Mouse (Mus musculus) ES-Bruce4 (cell line): ENCODE data around the gene Cfap52. TPM values are rescaled to one million over a fixed set of nuclear protein-coding genes. Genes with fewer than 3 reads are reported as not detected.

Experiments
- H3K27ac ChIP-seq: 2 replicates; pipeline ENCODE4 v1.5.1; 2012; ENCODE audit warnings: low read length, inconsistent platforms; ENCODE audit not compliant: insufficient read depth
- H3K27me3 ChIP-seq: 2 replicates; pipeline ENCODE4 v1.6.1; 2012; ENCODE audit warnings: mild to moderate bottlenecking, low read length, inconsistent platforms; ENCODE audit not compliant: control insufficient read depth, poor library complexity, insufficient read depth, severe bottlenecking
- H3K36me3 ChIP-seq: 2 replicates; pipeline ENCODE4 v1.6.1; 2012; ENCODE audit warnings: inconsistent platforms, mild to moderate bottlenecking, low read length, moderate library complexity; ENCODE audit not compliant: control insufficient read depth, poor library complexity, insufficient read depth, severe bottlenecking
- H3K4me1 ChIP-seq: one replicate; pipeline ENCODE4 v1.8.1; 2011; ENCODE audit warnings: low read length; ENCODE audit not compliant: control insufficient read depth, insufficient read depth
- H3K4me3 ChIP-seq: 2 replicates; pipeline ENCODE4 v1.5.1; 2011; ENCODE audit warnings: low read depth, mild to moderate bottlenecking, low read length
- H3K9ac ChIP-seq: 2 replicates; pipeline ENCODE4 v1.6.1; 2012; ENCODE audit warnings: low read depth, mild to moderate bottlenecking, inconsistent platforms; ENCODE audit not compliant: poor library complexity, severe bottlenecking
- H3K9me3 ChIP-seq: replicated peaks from 2 replicates; pipeline ENCODE4 v1.6.1; 2012; ENCODE audit warnings: mild to moderate bottlenecking, low read length, inconsistent platforms; ENCODE audit not compliant: control insufficient read depth, poor library complexity, insufficient read depth, severe bottlenecking
- CTCF ChIP-seq: IDR thresholded peaks from one replicate; pipeline ENCODE4 v1.8.1; 2011; ENCODE audit warnings: low read depth, low read length
- EP300 ChIP-seq: IDR thresholded peaks from 2 replicates; pipeline ENCODE4 v1.6.1; 2011; ENCODE audit warnings: low read depth, low read length; ENCODE audit not compliant: insufficient read depth
- POLR2A ChIP-seq: IDR thresholded peaks from one replicate; pipeline ENCODE4 v1.8.1; 2011; ENCODE audit warnings: low read length; ENCODE audit not compliant: insufficient read depth
- polyA plus RNA-seq: library from polyadenylated mRNA; stranded (reverse); fragments of >200 nt; gene quantifications from 2 replicates; pipeline ENCODE4 v1.2.4, GENCODE M21; 2011; ENCODE audit warnings: low read depth; ENCODE audit not compliant: missing spikeins, insufficient read depth, insufficient read length

The Cfap52 gene
- polyA plus RNA-seq, 1 experiment, result 0.66 TPM

- Histone ChIP-seq H3K4me3 (no peak overlapping the region), H3K36me3 (no peaks in the 10 kb centered on the region), H3K4me1 (peaks cover 2% of the 10 kb centered on the region), H3K27me3 (no peaks in the 10 kb centered on the region), H3K27ac (no peak overlapping the region), H3K9me3 (no peaks in the 10 kb centered on the region), H3K9ac (no peak overlapping the region)
- no peak for TF ChIP-seq EP300
- TF ChIP-seq CTCF, result peak; percentile 5
These were observed 41.7 kb downstream of the Cfap52 start for GRCm38 (mm10) chr11:67923720-67924119.

- H3K36me3 ChIP-seq, result no peaks in the 10 kb centered on the region
- H3K27me3 ChIP-seq, result no peaks in the 10 kb centered on the region
- H3K9me3 ChIP-seq, result no peaks in the 10 kb centered on the region
- H3K9ac ChIP-seq, result peak overlapping the region; percentile 88
- no peak for TF ChIP-seq EP300
- peak; percentile 42 for TF ChIP-seq CTCF
- TF ChIP-seq POLR2A, result no peak
- peak overlapping the region; percentile 60 for H3K27ac ChIP-seq
- no peaks in the 10 kb centered on the region for H3K4me1 ChIP-seq
- peak overlapping the region; percentile 76 for H3K4me3 ChIP-seq
These were observed 42.7 kb downstream of the Cfap52 start for GRCm38 (mm10) chr11:67922755-67923125.

GRCm38 (mm10) chr11:67921827-67922754 lies 43.4 kb downstream of the Cfap52 start, which contains the start of gene Usp43:
TSS of gene Usp43 (minus strand) at chr11:67922153.
- Histone ChIP-seq H3K9me3 (no peaks in the 10 kb centered on the region), H3K9ac (peak within 1 kb of the TSS; percentile 88), H3K36me3 (no peaks in the 10 kb centered on the region), H3K27ac (peak within 1 kb of the TSS; percentile 60), H3K4me1 (no peaks in the 10 kb centered on the region), H3K4me3 (peak within 1 kb of the TSS; percentile 83), H3K27me3 (no peaks in the 10 kb centered on the region)
- no peak for TF ChIP-seq CTCF
- 0 out of 2 replicates have a peak, but pooled peaks have one; percentile 11 for TF ChIP-seq EP300

GRCm38 (mm10) chr11:67921091-67921826 lies 44.2 kb downstream of the Cfap52 start:
- no peak for TF ChIP-seq POLR2A
- no peak for TF ChIP-seq EP300
- TF ChIP-seq CTCF, result no peak

GRCm38 (mm10) chr11:67920226-67920960 lies 45.1 kb downstream of the Cfap52 start:
- Histone ChIP-seq H3K9ac (0 out of 2 replicates have a peak overlapping the region, but pooled peaks have one; percentile 88), H3K4me3 (peak overlapping the region; percentile 83; the same call in 1 of the 2 replicates), H3K27me3 (no peaks in the 10 kb centered on the region), H3K4me1 (no peaks in the 10 kb centered on the region), H3K27ac (no peak overlapping the region), H3K36me3 (no peaks in the 10 kb centered on the region), H3K9me3 (no peaks in the 10 kb centered on the region)
- TF ChIP-seq POLR2A (no peak), CTCF (no peak), EP300 (no peak)

More at GRCm38 (mm10) chr11:67921091-67921826, 44.2 kb downstream of the Cfap52 start:
- H3K9ac ChIP-seq, result peak overlapping the region; percentile 88
- no peaks in the 10 kb centered on the region for H3K9me3 ChIP-seq
- H3K4me1 ChIP-seq, result no peaks in the 10 kb centered on the region
- no peaks in the 10 kb centered on the region for H3K27me3 ChIP-seq
- H3K27ac ChIP-seq, result no peak overlapping the region
- peak overlapping the region; percentile 83 for H3K4me3 ChIP-seq
- no peaks in the 10 kb centered on the region for H3K36me3 ChIP-seq

- TF ChIP-seq POLR2A, result no peak
- TF ChIP-seq CTCF, result no peak
- TF ChIP-seq EP300, result no peak
- Histone ChIP-seq H3K27ac (no peak overlapping the region), H3K9me3 (no peaks in the 10 kb centered on the region), H3K36me3 (no peaks in the 10 kb centered on the region), H3K27me3 (no peaks in the 10 kb centered on the region), H3K9ac (no peak overlapping the region), H3K4me3 (no peak overlapping the region), H3K4me1 (peaks cover 2% of the 10 kb centered on the region)
These were observed 45.9 kb downstream of the Cfap52 start for GRCm38 (mm10) chr11:67919593-67919992.
